Mouse (Mus musculus): Measurements from ENCODE around the gene Tubgcp3.

Tubgcp3 gene

GRCm38 (mm10) chr8:12672056-12672881, at the start of gene Tubgcp3:
TSS of gene Tubgcp3 (minus strand) at chr8:12672248.
- Histone ChIP-seq H3K4me3 (replicated peaks; ENCODE audit: low read length) (peak within 1 kb of the TSS; percentile 95), H3K36me3 (ENCODE audit: insufficient read depth, low read length) (no peaks in the 10 kb centered on the region), H3K4me1 (replicated peaks; ENCODE audit: low read depth, low read length) (peaks cover 15% of the 10 kb centered on the region), H3K9me3 (ENCODE audit: low read length) (no peaks in the 10 kb centered on the region), H3K27me3 (ENCODE audit: insufficient read depth, low read length) (peaks cover 24% of the 10 kb centered on the region)
- no peak for TF ChIP-seq POU5F1 (IDR thresholded peaks at IDR 0.05; ENCODE audit: borderline replicate concordance, low read length)
- TF ChIP-seq CTCF (conservative IDR thresholded peaks at IDR 0.05; ENCODE audit: low read length), result no peak
- no peak for TF ChIP-seq NANOG (IDR thresholded peaks at IDR 0.05; ENCODE audit: borderline replicate concordance, low read length)

DNA sequence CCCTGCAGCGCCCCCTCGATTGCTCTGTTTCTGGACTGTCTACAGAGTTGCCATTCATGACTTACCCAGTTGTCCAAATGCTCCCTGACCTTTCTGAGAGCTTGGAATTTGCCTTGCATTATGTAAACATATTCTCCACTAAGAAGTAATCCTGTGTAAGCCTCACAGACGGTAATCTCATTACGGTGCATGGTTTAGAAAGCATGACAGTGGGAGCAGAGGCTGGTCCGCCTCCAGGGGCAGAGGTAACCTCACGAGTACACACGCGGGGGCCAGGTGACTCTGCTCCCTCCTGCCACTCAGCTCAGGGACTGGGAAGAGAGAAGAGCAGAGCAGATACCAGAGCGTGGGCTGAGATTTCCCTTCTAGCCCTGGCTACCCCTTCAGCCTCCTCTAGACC, 47.0 kb upstream of the Tubgcp3 start:
- peaks cover 18% of the 10 kb centered on the region for H3K4me1 ChIP-seq (replicated peaks; ENCODE audit: low read depth, low read length)
- H3K4me3 ChIP-seq (replicated peaks; ENCODE audit: low read length), result no peak overlapping the region
- H3K36me3 ChIP-seq (ENCODE audit: insufficient read depth, low read length), result no peaks in the 10 kb centered on the region
- TF ChIP-seq POU5F1 (IDR thresholded peaks at IDR 0.05; ENCODE audit: borderline replicate concordance, low read length), result no peak
- no peak for TF ChIP-seq NANOG (IDR thresholded peaks at IDR 0.05; ENCODE audit: borderline replicate concordance, low read length)
- no peak for TF ChIP-seq CTCF (conservative IDR thresholded peaks at IDR 0.05; ENCODE audit: low read length)
- 0 out of 2 replicates have a peak, but pooled peaks cover 2% of the 10 kb centered on the region for H3K27me3 ChIP-seq (ENCODE audit: insufficient read depth, low read length)
- no peaks in the 10 kb centered on the region for H3K9me3 ChIP-seq (ENCODE audit: low read length)

GRCm38 (mm10) chr8:12715861-12716585, 44.0 kb upstream of the Tubgcp3 start:
- Histone ChIP-seq H3K27me3 (ENCODE audit: insufficient read depth, low read length) (no peaks in the 10 kb centered on the region), H3K4me1 (replicated peaks; ENCODE audit: low read depth, low read length) (peaks cover 20% of the 10 kb centered on the region), H3K36me3 (ENCODE audit: insufficient read depth, low read length) (no peaks in the 10 kb centered on the region), H3K9me3 (ENCODE audit: low read length) (no peaks in the 10 kb centered on the region), H3K4me3 (replicated peaks; ENCODE audit: low read length) (peak overlapping the region; percentile 35; the same call in 1 of the 2 replicates)
- no peak for TF ChIP-seq CTCF (conservative IDR thresholded peaks at IDR 0.05; ENCODE audit: low read length)
- no peak for TF ChIP-seq POU5F1 (IDR thresholded peaks at IDR 0.05; ENCODE audit: borderline replicate concordance, low read length)
- no peak for TF ChIP-seq NANOG (IDR thresholded peaks at IDR 0.05; ENCODE audit: borderline replicate concordance, low read length)

GRCm38 (mm10) chr8:12711623-12712022, 39.6 kb upstream of the Tubgcp3 start:
- peaks cover 5% of the 10 kb centered on the region for H3K9me3 ChIP-seq (ENCODE audit: low read length)
- H3K4me1 ChIP-seq (replicated peaks; ENCODE audit: low read depth, low read length), result peaks cover 17% of the 10 kb centered on the region
- no peak overlapping the region for H3K4me3 ChIP-seq (replicated peaks; ENCODE audit: low read length)
- H3K36me3 ChIP-seq (ENCODE audit: insufficient read depth, low read length), result no peaks in the 10 kb centered on the region
- no peaks in the 10 kb centered on the region for H3K27me3 ChIP-seq (ENCODE audit: insufficient read depth, low read length)
- TF ChIP-seq CTCF (conservative IDR thresholded peaks at IDR 0.05; ENCODE audit: low read length) (no peak), POU5F1 (IDR thresholded peaks at IDR 0.05; ENCODE audit: borderline replicate concordance, low read length) (no peak), NANOG (IDR thresholded peaks at IDR 0.05; ENCODE audit: borderline replicate concordance, low read length) (no peak)

DNA sequence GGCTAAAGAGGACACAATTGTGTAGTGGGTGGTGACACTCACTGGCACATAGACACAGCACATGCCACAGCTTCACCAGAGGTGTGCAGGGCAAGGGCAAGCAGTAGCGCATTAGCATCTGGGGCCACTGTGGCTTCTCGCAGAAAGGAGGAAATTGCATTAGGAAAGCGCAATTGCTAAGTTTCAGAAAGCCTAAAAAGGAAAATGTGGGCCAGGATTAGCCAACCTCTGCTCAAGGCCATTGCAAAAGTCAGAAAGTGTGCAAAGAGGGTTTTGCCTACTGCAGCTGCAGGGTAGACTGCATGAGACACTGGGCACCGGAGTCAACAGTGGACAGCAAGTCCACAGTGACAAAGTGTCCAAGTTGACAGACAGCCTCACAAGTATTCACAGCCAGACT, 31.5 kb upstream of the Tubgcp3 start:
- Histone ChIP-seq H3K9me3 (ENCODE audit: low read length) (peaks cover 5% of the 10 kb centered on the region), H3K36me3 (ENCODE audit: insufficient read depth, low read length) (no peaks in the 10 kb centered on the region), H3K4me3 (replicated peaks; ENCODE audit: low read length) (no peak overlapping the region), H3K27me3 (ENCODE audit: insufficient read depth, low read length) (no peaks in the 10 kb centered on the region), H3K4me1 (replicated peaks; ENCODE audit: low read depth, low read length) (peaks cover 18% of the 10 kb centered on the region)
- TF ChIP-seq NANOG (IDR thresholded peaks at IDR 0.05; ENCODE audit: borderline replicate concordance, low read length) (no peak), CTCF (conservative IDR thresholded peaks at IDR 0.05; ENCODE audit: low read length) (no peak), POU5F1 (IDR thresholded peaks at IDR 0.05; ENCODE audit: borderline replicate concordance, low read length) (no peak)

DNA sequence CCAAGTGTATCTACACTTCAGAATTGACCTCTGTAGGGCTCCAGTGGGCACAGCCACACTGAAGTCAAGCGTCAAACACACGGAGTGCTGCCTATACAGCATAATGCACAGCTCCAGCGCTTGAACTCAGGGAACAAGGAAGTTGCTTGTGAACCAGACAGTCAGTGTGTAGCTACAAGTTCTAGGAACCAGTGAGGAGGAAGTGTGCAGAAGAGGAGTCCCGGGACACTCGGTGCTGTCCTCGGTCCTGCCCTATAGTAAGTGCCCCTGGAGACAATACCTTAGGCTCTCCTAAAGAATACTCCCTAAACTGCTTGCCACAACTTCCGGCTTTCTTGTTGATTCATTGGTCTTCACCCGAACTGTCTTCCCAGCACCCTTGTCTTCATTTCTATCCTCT, 30.2 kb upstream of the Tubgcp3 start:
- no peak for TF ChIP-seq CTCF (conservative IDR thresholded peaks at IDR 0.05; ENCODE audit: low read length)
- TF ChIP-seq POU5F1 (IDR thresholded peaks at IDR 0.05; ENCODE audit: borderline replicate concordance, low read length), result no peak
- no peak for TF ChIP-seq NANOG (IDR thresholded peaks at IDR 0.05; ENCODE audit: borderline replicate concordance, low read length)
- no peak overlapping the region for H3K4me3 ChIP-seq (replicated peaks; ENCODE audit: low read length)
- peaks cover 29% of the 10 kb centered on the region for H3K4me1 ChIP-seq (replicated peaks; ENCODE audit: low read depth, low read length)
- H3K27me3 ChIP-seq (ENCODE audit: insufficient read depth, low read length), result no peaks in the 10 kb centered on the region
- no peaks in the 10 kb centered on the region for H3K36me3 ChIP-seq (ENCODE audit: insufficient read depth, low read length)
- peaks cover 5% of the 10 kb centered on the region for H3K9me3 ChIP-seq (ENCODE audit: low read length)

DNA sequence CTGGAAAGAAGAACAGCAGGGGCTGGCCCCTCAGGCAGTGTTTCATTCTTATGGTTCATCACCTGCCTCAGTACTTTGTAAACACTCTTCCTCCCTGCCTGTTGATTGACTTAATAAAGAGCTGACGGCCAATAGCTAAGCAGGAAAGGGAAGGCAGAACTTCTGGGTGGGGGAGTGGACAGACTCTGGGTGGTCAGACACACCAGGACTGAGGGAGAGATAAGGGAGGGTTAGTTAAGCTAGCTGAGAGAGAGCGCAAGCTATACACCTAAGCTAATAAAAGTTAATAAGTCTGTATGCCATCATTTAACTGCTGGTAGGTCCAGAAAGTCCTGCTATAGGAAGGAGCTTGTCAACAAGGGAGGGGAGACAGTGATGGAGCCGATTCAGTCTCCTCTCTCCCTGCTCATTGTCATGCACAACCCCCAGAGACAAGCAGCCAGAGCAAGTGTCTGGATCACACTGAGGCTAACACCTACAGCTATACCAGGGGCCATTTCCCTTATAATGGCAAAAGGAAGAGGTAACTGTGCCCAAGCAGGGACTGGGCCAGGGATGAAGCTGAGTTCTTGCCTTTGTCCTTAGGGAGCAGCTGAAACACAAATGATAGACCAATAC, 26.7 kb upstream of the Tubgcp3 start:
- TF ChIP-seq POU5F1 (IDR thresholded peaks at IDR 0.05; ENCODE audit: borderline replicate concordance, low read length) (peak; percentile 80; the same call in 1 of the 2 replicates), CTCF (conservative IDR thresholded peaks at IDR 0.05; ENCODE audit: low read length) (no peak)
- H3K27me3 ChIP-seq (ENCODE audit: insufficient read depth, low read length), result no peaks in the 10 kb centered on the region
- no peak overlapping the region for H3K4me3 ChIP-seq (replicated peaks; ENCODE audit: low read length)
- peaks cover 62% of the 10 kb centered on the region for H3K4me1 ChIP-seq (replicated peaks; ENCODE audit: low read depth, low read length)
- H3K36me3 ChIP-seq (ENCODE audit: insufficient read depth, low read length), result no peaks in the 10 kb centered on the region
- H3K9me3 ChIP-seq (ENCODE audit: low read length), result no peaks in the 10 kb centered on the region

DNA sequence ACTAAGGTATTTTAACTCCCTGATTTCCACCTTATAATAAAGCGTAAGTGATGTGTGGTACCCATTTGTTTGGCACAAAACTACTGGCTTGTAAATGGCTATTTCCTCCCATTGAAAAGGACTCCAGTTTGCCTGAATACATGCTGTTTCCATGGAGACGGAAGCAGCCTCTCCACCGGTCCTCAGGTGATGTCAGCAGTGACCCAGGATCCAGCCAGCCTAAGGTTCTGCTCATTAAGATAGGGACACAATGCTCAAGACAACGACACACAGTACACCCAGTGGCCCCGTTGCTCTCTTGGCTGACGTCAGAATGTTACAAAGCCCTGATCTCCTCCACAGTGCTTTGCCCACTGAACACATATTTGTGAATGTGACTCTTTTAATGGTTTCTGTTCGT, 16.8 kb upstream of the Tubgcp3 start:
- no peaks in the 10 kb centered on the region for H3K36me3 ChIP-seq (ENCODE audit: insufficient read depth, low read length)
- no peak overlapping the region for H3K4me3 ChIP-seq (replicated peaks; ENCODE audit: low read length)
- H3K4me1 ChIP-seq (replicated peaks; ENCODE audit: low read depth, low read length), result peaks cover 8% of the 10 kb centered on the region
- H3K9me3 ChIP-seq (ENCODE audit: low read length), result no peaks in the 10 kb centered on the region
- TF ChIP-seq POU5F1 (IDR thresholded peaks at IDR 0.05; ENCODE audit: borderline replicate concordance, low read length) (no peak), NANOG (IDR thresholded peaks at IDR 0.05; ENCODE audit: borderline replicate concordance, low read length) (no peak), CTCF (conservative IDR thresholded peaks at IDR 0.05; ENCODE audit: low read length) (no peak)
- no peaks in the 10 kb centered on the region for H3K27me3 ChIP-seq (ENCODE audit: insufficient read depth, low read length)

Measured in E14TG2a.4 (cell line).